ENCODE assay signal across 7 mouse cellular contexts in genomic region chr3:31061103-31061785, GRCm38 (mm10). TPM values are rescaled to one million over a fixed set of nuclear protein-coding genes. Genes with fewer than 3 reads are reported as not detected.
A peak's percentile ranks its signal among the peaks of the same experiment; 100 is the strongest.
DNase-seq lines count a peak whose midpoint lies in the region; ATAC-seq and TF ChIP-seq lines count a peak whose summit lies in the region.

No protein-coding gene starts in this region.

- TF ChIP-seq EP300 in liver, embryonic 14.5 days (IDR thresholded peaks at IDR 0.05; ENCODE audit: low read depth), result no peak

- H3K9ac ChIP-seq in liver, embryonic 14.5 days (replicated peaks), result no peak overlapping the region; the same call in 1 of the 2 replicates
- no peak overlapping the region for H3K9ac ChIP-seq in stomach, embryonic 16.5 days (ENCODE audit: low read length)
- no peak overlapping the region for H3K9ac ChIP-seq in midbrain, embryonic 15.5 days

- H3K4me1 ChIP-seq in bone marrow macrophage, adult 2 months (ENCODE audit: control insufficient read depth, insufficient read depth, low read length), result peaks cover 20% of the 10 kb centered on the region
- 0 out of 4 replicates have a peak, but pooled peaks cover 0 to 2% of the 10 kb centered on the region in 2 experiments for H3K4me1 ChIP-seq in liver, embryonic 14.5 days (replicated peaks; ENCODE audit: control insufficient read depth in 2 of 2, insufficient read depth in 2 of 2, low read length in 1 of 2)
- no peaks in the 10 kb centered on the region for H3K4me1 ChIP-seq in stomach, embryonic 16.5 days (ENCODE audit: control insufficient read depth, insufficient read depth, low read length)
- peaks cover 5% of the 10 kb centered on the region for H3K4me1 ChIP-seq in midbrain, embryonic 15.5 days

- 17% methylated on average over 20 of the region's 20 CpGs for WGBS in liver, embryonic 14.5 days (ENCODE audit: insufficient replicate concordance)
- whole genome bisulfite sequencing in stomach, embryonic 16.5 days, result 55% methylated on average over 20 of the region's 20 CpGs
- WGBS in midbrain, embryonic 15.5 days, result 74% methylated on average over 20 of the region's 20 CpGs

- ATAC-seq in liver, embryonic 14.5 days (ENCODE audit: insufficient read depth), result no peak
- no peak for ATAC-seq in stomach, embryonic 16.5 days (ENCODE audit: insufficient read depth, low FRiP score)
- no peak for ATAC-seq in midbrain, embryonic 15.5 days (replicated peaks)

- no peak for TF ChIP-seq CTCF in bone marrow macrophage, adult 2 months (IDR thresholded peaks at IDR 0.05; ENCODE audit: low read depth, low read length)
- no peak for TF ChIP-seq CTCF in liver, embryonic 14.5 days (IDR thresholded peaks at IDR 0.05; ENCODE audit: low read depth)

- peak; percentile 75 for DNase-seq in 3134 (ENCODE audit: extremely low read depth, insufficient read length, low spot score)
- peak; percentile 64 for DNase-seq in 3T3-L1 (ENCODE audit: low read depth, low spot score)
- peak in 1 of 3 experiments; percentile 39 for DNase-seq in liver, embryonic 14.5 days (ENCODE audit: low read depth in 3 of 3, low spot score in 3 of 3)
- DNase-seq in right cerebral cortex, adult 18-20 months, result no peak

- TF ChIP-seq POLR2A in bone marrow macrophage, adult 2 months (IDR thresholded peaks at IDR 0.05; ENCODE audit: borderline replicate concordance, low read depth, low read length), result no peak

- no peaks in the 10 kb centered on the region for H3K9me3 ChIP-seq in liver, embryonic 14.5 days (ENCODE audit: control insufficient read depth, low read length)
- H3K9me3 ChIP-seq in stomach, embryonic 16.5 days (replicated peaks; ENCODE audit: control insufficient read depth, low read length), result no peaks in the 10 kb centered on the region
- no peaks in the 10 kb centered on the region for H3K9me3 ChIP-seq in midbrain, embryonic 15.5 days

- H3K27me3 ChIP-seq in liver, embryonic 14.5 days (ENCODE audit: control insufficient read depth, insufficient read depth, low read length), result no peaks in the 10 kb centered on the region
- no peaks in the 10 kb centered on the region for H3K27me3 ChIP-seq in stomach, embryonic 16.5 days (ENCODE audit: control insufficient read depth, insufficient read depth, low read length)
- no peaks in the 10 kb centered on the region for H3K27me3 ChIP-seq in midbrain, embryonic 15.5 days (replicated peaks)

- H3K36me3 ChIP-seq in liver, embryonic 14.5 days (replicated peaks; ENCODE audit: control insufficient read depth, insufficient read depth, low read depth), result no peaks in the 10 kb centered on the region
- H3K36me3 ChIP-seq in stomach, embryonic 16.5 days (ENCODE audit: control insufficient read depth, insufficient read depth, low read length), result no peaks in the 10 kb centered on the region
- no peaks in the 10 kb centered on the region for H3K36me3 ChIP-seq in midbrain, embryonic 15.5 days (replicated peaks)

- H3K4me3 ChIP-seq in bone marrow macrophage, adult 2 months (ENCODE audit: insufficient read depth, low read length), result peak overlapping the region; percentile 25
- H3K4me3 ChIP-seq in liver, embryonic 14.5 days (ENCODE audit: insufficient read depth in 1 of 2, low read depth in 2 of 2, low read length in 2 of 2), result peak overlapping the region; percentile 2 to 9; a peak in 2 of 4 replicates
- no peak overlapping the region for H3K4me3 ChIP-seq in stomach, embryonic 16.5 days (replicated peaks; ENCODE audit: low read length)
- H3K4me3 ChIP-seq in midbrain, embryonic 15.5 days, result no peak overlapping the region

- H3K4me2 ChIP-seq in liver, embryonic 14.5 days (ENCODE audit: low read depth), result peak overlapping the region; percentile 49
- peak overlapping the region; percentile 1; the same call in 1 of the 2 replicates for H3K4me2 ChIP-seq in stomach, embryonic 16.5 days (ENCODE audit: low read depth, low read length)
- no peak overlapping the region for H3K4me2 ChIP-seq in midbrain, embryonic 15.5 days

- peak overlapping the region; percentile 65 for H3K27ac ChIP-seq in bone marrow macrophage, adult 2 months (ENCODE audit: insufficient read depth, low read depth, low read length)
- H3K27ac ChIP-seq in liver, embryonic 14.5 days, result no peak overlapping the region
- peak overlapping the region; percentile 2; the same call in 1 of the 2 replicates for H3K27ac ChIP-seq in stomach, embryonic 16.5 days (ENCODE audit: low read length)
- H3K27ac ChIP-seq in midbrain, embryonic 15.5 days, result no peak overlapping the region

RNA-seq across cellular contexts. Expression of gene Skil, which starts 33.6 kb away (rescaled TPM):
- polyA plus RNA-seq in bone marrow macrophage, adult 2 months (2012; ENCODE audit: insufficient read depth, insufficient read length, missing spikeins), result 30.3 and 35.5 TPM in 2 replicates
- polyA plus RNA-seq in liver, embryonic 14.5 days (2012; rRNA removed), result 1.6 and 2.7 TPM in 2 replicates
- 4.2 and 4.3 TPM in 2 replicates for polyA plus RNA-seq in liver, embryonic 14.5 days (2014; fragmentation: Nextera tagmentation; extraction: Ambion mirVana)
- 20.8 and 21.3 TPM in 2 replicates for polyA plus RNA-seq in stomach, embryonic 16.5 days (2015; fragmentation: Nextera tagmentation; extraction: Ambion mirVana)
- polyA plus RNA-seq in midbrain, embryonic 15.5 days (2015; fragmentation: Nextera tagmentation; extraction: Ambion mirVana), result 25.9 and 29.5 TPM in 2 replicates

Comparison
In these comparisons a context has a peak if more than half of its experiments do, and no peak if none do; other contexts are left out.
1. H3K27ac ChIP-seq: peak in bone marrow macrophage, adult 2 months (single experiment) and stomach, embryonic 16.5 days (single experiment); none in liver, embryonic 14.5 days (single experiment) and midbrain, embryonic 15.5 days (single experiment).
2. H3K4me3 ChIP-seq: peak in bone marrow macrophage, adult 2 months (single experiment) and liver, embryonic 14.5 days (2 of 2); none in stomach, embryonic 16.5 days (single experiment) and midbrain, embryonic 15.5 days (single experiment).